10 mouse cellular contexts compared by ENCODE assay signal in genomic region chr10:122931851-122932550, GRCm38 (mm10).
DNase-seq lines count a peak whose midpoint lies in the region; ATAC-seq and TF ChIP-seq lines count a peak whose summit lies in the region.
"Had no signal": no experiment of that assay in that cellular context is flagged by ENCODE, and none has a peak within 500 bp of the region (broad histone marks: within the 10 kb centered on the region; RNA-seq: fewer than 3 reads in every experiment).

No protein-coding gene starts in this region.

- peak; percentile 91 for ATAC-seq in neural tube, embryonic 15.5 days (ENCODE audit: low FRiP score)
- no peak for ATAC-seq in CD4-positive, CD25-positive, alpha-beta regulatory T cell, adult 4 months

- no peak overlapping the region for H3K4me3 ChIP-seq in left cerebral cortex, adult 2 months
- no peak overlapping the region for H3K4me3 ChIP-seq in forebrain, embryonic 10.5 days
- H3K4me3 ChIP-seq in limb, embryonic 10.5 days, result no peak overlapping the region
- H3K4me3 ChIP-seq in neural tube, embryonic 15.5 days (replicated peaks), result no peak overlapping the region
- H3K4me3 ChIP-seq: heart, embryonic 15.5 days; liver, embryonic 13.5 days had no signal

- WGBS in forebrain, embryonic 10.5 days, result 40% methylated on average over 10 of the region's 10 CpGs
- WGBS in limb, embryonic 10.5 days, result 52% methylated on average over 10 of the region's 10 CpGs
- WGBS in neural tube, embryonic 15.5 days, result 19% methylated on average over 10 of the region's 10 CpGs

- H3K4me2 ChIP-seq in neural tube, embryonic 15.5 days, result no peak overlapping the region
- H3K4me2 ChIP-seq: heart, embryonic 15.5 days; liver, embryonic 13.5 days had no signal

- peaks cover 45% of the 10 kb centered on the region for H3K4me1 ChIP-seq in forebrain, embryonic 10.5 days
- peaks cover 59% of the 10 kb centered on the region for H3K4me1 ChIP-seq in limb, embryonic 10.5 days
- H3K4me1 ChIP-seq in neural tube, embryonic 15.5 days, result peaks cover 43% of the 10 kb centered on the region

- intact Hi-C loops in left cerebral cortex, adult 2 months (cut with DNase I), result loop anchor here (5.0 kb wide), 2 partner anchors 55 to 125 kb away; no protein-coding TSS in a partner anchor

- TF ChIP-seq CTCF in left cerebral cortex, adult 2 months (IDR thresholded peaks at IDR 0.05), result no peak

- H3K9ac ChIP-seq in neural tube, embryonic 15.5 days (replicated peaks), result no peak overlapping the region
- H3K9ac ChIP-seq: heart, embryonic 15.5 days; liver, embryonic 13.5 days had no signal

- 0 out of 2 replicates have a peak, but pooled peaks cover 8% of the 10 kb centered on the region for H3K27me3 ChIP-seq in forebrain, embryonic 10.5 days (ENCODE audit: poor library complexity, severe bottlenecking)
- H3K27me3 ChIP-seq in limb, embryonic 10.5 days (ENCODE audit: low read depth, poor library complexity, severe bottlenecking), result no peaks in the 10 kb centered on the region
- H3K27me3 ChIP-seq in neural tube, embryonic 15.5 days (replicated peaks), result no peaks in the 10 kb centered on the region
- H3K27me3 ChIP-seq: heart, embryonic 15.5 days; liver, embryonic 13.5 days had no signal

- H3K36me3 ChIP-seq in forebrain, embryonic 10.5 days (replicated peaks), result no peaks in the 10 kb centered on the region
- H3K36me3 ChIP-seq in limb, embryonic 10.5 days, result no peaks in the 10 kb centered on the region
- no peaks in the 10 kb centered on the region for H3K36me3 ChIP-seq in neural tube, embryonic 15.5 days
- H3K36me3 ChIP-seq: heart, embryonic 15.5 days; liver, embryonic 13.5 days had no signal

- H3K9me3 ChIP-seq in forebrain, embryonic 10.5 days, result no peaks in the 10 kb centered on the region
- no peaks in the 10 kb centered on the region for H3K9me3 ChIP-seq in limb, embryonic 10.5 days (replicated peaks)
- no peaks in the 10 kb centered on the region for H3K9me3 ChIP-seq in neural tube, embryonic 15.5 days (replicated peaks)
- H3K9me3 ChIP-seq: heart, embryonic 15.5 days; liver, embryonic 13.5 days had no signal

- peak overlapping the region; percentile 75 for H3K27ac ChIP-seq in left cerebral cortex, adult 2 months
- peak overlapping the region; percentile 69 for H3K27ac ChIP-seq in forebrain, embryonic 10.5 days
- H3K27ac ChIP-seq in limb, embryonic 10.5 days, result peak overlapping the region; percentile 73
- H3K27ac ChIP-seq in neural tube, embryonic 15.5 days (replicated peaks), result peak overlapping the region; percentile 79
- H3K27ac ChIP-seq: heart, embryonic 15.5 days; liver, embryonic 13.5 days had no signal

- no peak for DNase-seq in left cerebral cortex, adult 2 months (ENCODE audit: extremely low spot score in 1 of 2, low spot score in 2 of 2)
- DNase-seq in left cerebral cortex, adult 9 months (ENCODE audit: low spot score in 2 of 2), result no peak
- DNase-seq in forebrain, embryonic 10.5 days (ENCODE audit: extremely low spot score, low spot score), result no peak
- DNase-seq in limb, embryonic 10.5 days (ENCODE audit: low spot score), result peak; percentile 32
- DNase-seq in c-Kit-positive CD71-positive TER-119-positive erythroid progenitor cells, embryonic 14.5 days (ENCODE audit: low spot score), result no peak
- DNase-seq in adrenal gland, postnatal 36 days, result no peak
- DNase-seq: liver, embryonic 13.5 days had no signal
